Mouse (Mus musculus): ENCODE measurements around the gene Ctnna3.

- TF ChIP-seq CTCF (IDR thresholded peaks at IDR 0.05; ENCODE audit: low read depth) = no peak
- TF ChIP-seq EP300 (IDR thresholded peaks at IDR 0.05; ENCODE audit: low read depth) = no peak
Observed at GRCm38 (mm10) chr10:63803909-63804308, 374.0 kb downstream of the Ctnna3 start.
